Mouse (Mus musculus): ENCODE data around the gene E130218I03Rik. TPM values are rescaled to one million over a fixed set of nuclear protein-coding genes. Genes with fewer than 3 reads are reported as not detected.
A peak's percentile ranks its signal among the peaks of the same experiment; 100 is the strongest.

The E130218I03Rik gene
- polyA plus RNA-seq, 1 experiment = not detected

DNA sequence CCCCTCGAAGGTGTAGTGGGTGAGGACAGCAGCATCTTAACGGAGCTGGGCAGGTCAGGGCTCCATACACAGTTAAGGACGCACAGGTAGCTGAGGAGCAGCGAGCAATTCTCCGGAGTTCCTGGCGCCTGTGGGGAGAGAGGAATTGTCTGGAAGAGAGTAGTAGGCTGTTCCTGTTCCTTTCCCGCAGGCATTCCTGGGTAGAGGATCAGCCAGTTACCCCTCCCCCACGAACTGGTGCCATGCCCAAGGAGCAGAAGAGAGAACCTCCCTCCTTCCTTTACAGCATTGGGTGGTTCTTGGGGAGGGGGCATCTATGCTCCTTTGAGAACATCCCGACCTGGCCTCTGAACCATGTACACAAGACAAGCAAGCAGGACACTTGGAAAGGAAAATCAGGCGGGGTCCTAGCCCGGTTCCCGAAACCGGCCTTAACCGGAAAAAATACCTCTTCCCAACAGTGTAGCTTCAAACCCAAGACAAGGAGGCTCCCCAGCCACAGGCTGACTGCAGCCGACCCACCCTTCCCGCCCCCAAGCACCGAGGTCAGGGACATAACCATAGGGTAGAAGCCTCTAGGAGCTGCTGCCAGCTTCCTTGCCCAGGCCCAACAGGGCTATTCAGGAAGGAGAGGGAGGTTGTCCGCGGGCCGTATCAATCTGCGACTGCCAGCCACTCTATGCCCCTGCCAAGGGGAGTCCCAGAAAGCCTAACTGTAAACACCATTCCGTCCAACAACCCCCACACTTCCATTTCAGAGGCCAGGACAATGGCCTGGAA is 8.9 kb downstream of the E130218I03Rik start:
- TF ChIP-seq CTCF (IDR thresholded peaks at IDR 0.05; ENCODE audit: extremely low read depth, insufficient read depth, insufficient read length, insufficient replicate concordance) (no peak), POLR2A (IDR thresholded peaks at IDR 0.05; ENCODE audit: low read depth, low read length) (no peak)
- Histone ChIP-seq H3K36me3 (ENCODE audit: control insufficient read depth, insufficient read depth, low read length) (no peaks in the 10 kb centered on the region), H3K27ac (ENCODE audit: insufficient read depth, low read length) (no peak overlapping the region), H3K4me1 (ENCODE audit: control insufficient read depth, insufficient read depth, insufficient read length) (peaks cover 5% of the 10 kb centered on the region), H3K27me3 (ENCODE audit: control insufficient read depth, insufficient read depth, low read length) (peaks cover 25% of the 10 kb centered on the region), H3K4me3 (ENCODE audit: extremely low read depth, insufficient read depth, insufficient read length) (0 out of 2 replicates have a peak overlapping the region, but pooled peaks have one; percentile 9)
- 45% methylated on average over 22 of the region's 22 CpGs for WGBS
- DNase-seq (ENCODE audit: low read depth in 1 of 2, low spot score in 2 of 2) = no peak

GRCm38 (mm10) chr4:134252911-134253721 is 9.7 kb downstream of the E130218I03Rik start:
- no peak for TF ChIP-seq CTCF (IDR thresholded peaks at IDR 0.05; ENCODE audit: extremely low read depth, insufficient read depth, insufficient read length, insufficient replicate concordance)
- no peak for TF ChIP-seq POLR2A (IDR thresholded peaks at IDR 0.05; ENCODE audit: low read depth, low read length)
- peaks cover 25% of the 10 kb centered on the region for H3K27me3 ChIP-seq (ENCODE audit: control insufficient read depth, insufficient read depth, low read length)
- no peaks in the 10 kb centered on the region for H3K36me3 ChIP-seq (ENCODE audit: control insufficient read depth, insufficient read depth, low read length)
- 38% methylated on average over 15 of the region's 15 CpGs for WGBS
- 0 out of 2 replicates have a peak overlapping the region, but pooled peaks have one; percentile 9 for H3K4me3 ChIP-seq (ENCODE audit: extremely low read depth, insufficient read depth, insufficient read length)
- DNase-seq (ENCODE audit: low read depth in 1 of 2, low spot score in 2 of 2) = no peak
- H3K27ac ChIP-seq (ENCODE audit: insufficient read depth, low read length) = peak overlapping the region; percentile 24; the same call in 1 of the 2 replicates
- H3K4me1 ChIP-seq (ENCODE audit: control insufficient read depth, insufficient read depth, insufficient read length) = peaks cover 5% of the 10 kb centered on the region

GRCm38 (mm10) chr4:134253722-134254324 is 10.4 kb downstream of the E130218I03Rik start, which contains the start of gene Grrp1:
Gene Grrp1 (minus strand): TSS chr4:134254106.
- Histone ChIP-seq H3K4me3 (ENCODE audit: extremely low read depth, insufficient read depth, insufficient read length) (peak within 1 kb of the TSS; percentile 9; the same call in 1 of the 2 replicates), H3K4me1 (ENCODE audit: control insufficient read depth, insufficient read depth, insufficient read length) (peaks cover 5% of the 10 kb centered on the region)

GRCm38 (mm10) chr4:134254835-134255234 is 11.4 kb downstream of the E130218I03Rik start:
- WGBS = 71% methylated on average over 3 of the region's 3 CpGs
- TF ChIP-seq POLR2A (IDR thresholded peaks at IDR 0.05; ENCODE audit: low read depth, low read length) (no peak), CTCF (IDR thresholded peaks at IDR 0.05; ENCODE audit: extremely low read depth, insufficient read depth, insufficient read length, insufficient replicate concordance) (no peak)
- Histone ChIP-seq H3K4me3 (ENCODE audit: extremely low read depth, insufficient read depth, insufficient read length) (no peak overlapping the region), H3K36me3 (ENCODE audit: control insufficient read depth, insufficient read depth, low read length) (no peaks in the 10 kb centered on the region), H3K27ac (ENCODE audit: insufficient read depth, low read length) (no peak overlapping the region), H3K27me3 (ENCODE audit: control insufficient read depth, insufficient read depth, low read length) (peaks cover 22% of the 10 kb centered on the region), H3K4me1 (ENCODE audit: control insufficient read depth, insufficient read depth, insufficient read length) (peaks cover 5% of the 10 kb centered on the region)
- no peak for DNase-seq (ENCODE audit: low read depth in 1 of 2, low spot score in 2 of 2)

More at GRCm38 (mm10) chr4:134253722-134254324, 10.4 kb downstream of the E130218I03Rik start, which contains the start of gene Grrp1:
- no peak for DNase-seq (ENCODE audit: low read depth in 1 of 2, low spot score in 2 of 2)
- Histone ChIP-seq H3K27me3 (ENCODE audit: control insufficient read depth, insufficient read depth, low read length) (peaks cover 25% of the 10 kb centered on the region), H3K27ac (ENCODE audit: insufficient read depth, low read length) (peak within 1 kb of the TSS; percentile 24; the same call in 1 of the 2 replicates), H3K36me3 (ENCODE audit: control insufficient read depth, insufficient read depth, low read length) (no peaks in the 10 kb centered on the region)
- TF ChIP-seq POLR2A (IDR thresholded peaks at IDR 0.05; ENCODE audit: low read depth, low read length) (no peak), CTCF (IDR thresholded peaks at IDR 0.05; ENCODE audit: extremely low read depth, insufficient read depth, insufficient read length, insufficient replicate concordance) (no peak)
- WGBS = 22% methylated on average over 13 of the region's 13 CpGs

DNA sequence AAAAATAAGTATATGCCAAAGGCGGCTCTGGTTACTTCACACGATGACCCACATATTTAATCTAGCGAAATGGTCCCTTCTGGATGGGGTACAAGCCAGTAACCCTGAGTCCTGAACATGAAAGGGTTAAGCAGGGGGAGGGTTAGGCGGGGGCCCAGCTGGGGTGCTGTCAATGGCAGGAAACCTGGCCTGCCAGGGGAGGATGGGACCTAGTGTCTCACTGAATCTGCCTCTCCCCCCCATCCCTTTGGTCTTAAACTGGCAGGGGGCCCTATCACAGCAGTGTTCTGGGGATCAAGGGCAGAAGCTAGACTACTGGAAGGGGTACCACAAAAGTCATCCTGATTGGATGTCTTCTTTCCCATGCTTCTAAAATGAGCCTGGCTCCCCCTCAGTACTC is 12.4 kb downstream of the E130218I03Rik start:
- H3K4me3 ChIP-seq (ENCODE audit: extremely low read depth, insufficient read depth, insufficient read length) = no peak overlapping the region
- H3K36me3 ChIP-seq (ENCODE audit: control insufficient read depth, insufficient read depth, low read length) = no peaks in the 10 kb centered on the region
- TF ChIP-seq CTCF (IDR thresholded peaks at IDR 0.05; ENCODE audit: extremely low read depth, insufficient read depth, insufficient read length, insufficient replicate concordance) (no peak), POLR2A (IDR thresholded peaks at IDR 0.05; ENCODE audit: low read depth, low read length) (no peak)
- 69% methylated on average over 4 of the region's 4 CpGs for WGBS
- no peak for DNase-seq (ENCODE audit: low read depth in 1 of 2, low spot score in 2 of 2)
- no peak overlapping the region for H3K27ac ChIP-seq (ENCODE audit: insufficient read depth, low read length)
- H3K27me3 ChIP-seq (ENCODE audit: control insufficient read depth, insufficient read depth, low read length) = peaks cover 19% of the 10 kb centered on the region
- H3K4me1 ChIP-seq (ENCODE audit: control insufficient read depth, insufficient read depth, insufficient read length) = peaks cover 2% of the 10 kb centered on the region

DNA sequence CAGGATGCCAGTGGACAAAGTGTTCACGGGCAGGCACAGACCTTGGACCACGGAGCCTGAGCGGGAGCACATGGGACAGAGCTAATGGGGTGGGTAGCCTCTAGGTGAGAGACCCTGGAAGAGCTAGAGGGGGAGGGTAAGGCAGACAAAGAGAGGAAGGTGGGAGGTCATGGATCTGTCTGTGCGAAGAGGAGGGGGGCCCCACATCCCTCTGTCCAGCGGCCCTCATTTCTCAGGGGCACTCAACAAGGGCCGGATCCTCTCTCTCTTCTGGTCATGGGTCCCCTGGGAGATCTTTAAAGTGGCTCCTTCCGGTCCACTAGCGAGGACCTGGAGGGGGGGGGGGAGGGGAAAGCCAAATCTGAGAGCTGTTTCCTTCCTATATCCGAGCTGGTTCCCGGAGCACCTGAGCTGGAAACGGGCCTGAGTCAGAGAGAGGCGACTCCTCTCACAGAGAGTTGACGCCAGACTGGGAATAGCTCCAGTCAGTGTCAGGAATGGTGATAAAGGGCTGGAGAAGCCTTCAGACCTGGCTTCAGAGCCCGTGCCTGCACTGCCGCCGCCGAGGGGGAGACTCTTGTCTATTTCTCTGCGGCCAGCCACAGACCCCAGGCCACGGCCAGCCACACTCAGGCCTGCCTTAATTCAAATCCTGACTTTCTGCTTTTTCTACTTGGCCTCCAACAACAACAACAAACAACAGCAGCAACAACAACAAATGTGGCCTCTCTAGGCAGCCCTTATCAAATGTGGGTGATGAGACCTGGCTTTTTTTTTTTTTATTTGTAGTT is 13.1 kb downstream of the E130218I03Rik start:
- Histone ChIP-seq H3K4me3 (ENCODE audit: extremely low read depth, insufficient read depth, insufficient read length) (no peak overlapping the region), H3K4me1 (ENCODE audit: control insufficient read depth, insufficient read depth, insufficient read length) (no peaks in the 10 kb centered on the region; the same call in 1 of the 2 replicates), H3K36me3 (ENCODE audit: control insufficient read depth, insufficient read depth, low read length) (no peaks in the 10 kb centered on the region), H3K27ac (ENCODE audit: insufficient read depth, low read length) (no peak overlapping the region), H3K27me3 (ENCODE audit: control insufficient read depth, insufficient read depth, low read length) (peaks cover 13% of the 10 kb centered on the region)
- TF ChIP-seq CTCF (IDR thresholded peaks at IDR 0.05; ENCODE audit: extremely low read depth, insufficient read depth, insufficient read length, insufficient replicate concordance) (no peak), POLR2A (IDR thresholded peaks at IDR 0.05; ENCODE audit: low read depth, low read length) (no peak)
- no peak for DNase-seq (ENCODE audit: low read depth in 1 of 2, low spot score in 2 of 2)
- WGBS = 59% methylated on average over 17 of the region's 19 CpGs
